Mouse (Mus musculus) E14TG2a.4 (cell line): ENCODE data around the gene Ctxn1.

Source experiments
- CTCF ChIP-seq: conservative IDR thresholded peaks from 2 replicates; pipeline ENCODE4 v1.5.1; 2014; ENCODE audit warnings: low read length
- POU5F1 ChIP-seq: IDR thresholded peaks from 2 replicates; pipeline ENCODE4 v1.6.1; 2014; ENCODE audit warnings: low read length, borderline replicate concordance

- TF ChIP-seq CTCF, result no peak
- no peak for TF ChIP-seq POU5F1
Measured at GRCm38 (mm10) chr8:4216296-4216695, 42.8 kb downstream of the Ctxn1 start.
